Mouse (Mus musculus) olfactory bulb, adult 2 months (tissue): ENCODE measurements around the gene A430078G23Rik.

ENCODE experiments used
- CTCF ChIP-seq: fragments of 200-500 bp; IDR thresholded peaks from 2 replicates; pipeline ENCODE4 v1.5.1; 2012; ENCODE audit warnings: low read depth, mild to moderate bottlenecking, low read length, moderate library complexity; ENCODE audit not compliant: insufficient read depth
- POLR2A ChIP-seq: fragments of 200-500 bp; IDR thresholded peaks from 2 replicates; pipeline ENCODE4 v1.6.1; 2012; ENCODE audit warnings: mild to moderate bottlenecking, low read depth, low read length, moderate library complexity; ENCODE audit not compliant: insufficient read depth

- no peak for TF ChIP-seq POLR2A
- TF ChIP-seq CTCF, result no peak
Measured at GRCm38 (mm10) chr8:3316585-3316984, 36.6 kb upstream of the A430078G23Rik start.
